Mouse (Mus musculus): ENCODE data around the gene Nckap5.

Gene Nckap5

GRCm38 (mm10) chr1:126364556-126364955, 466.0 kb downstream of the Nckap5 start:
- no peak for DNase-seq (ENCODE audit: low spot score)

GRCm38 (mm10) chr1:126360531-126361220, 469.9 kb downstream of the Nckap5 start:
- DNase-seq (ENCODE audit: low spot score), result no peak

- DNase-seq (ENCODE audit: low spot score), result no peak
Observed at GRCm38 (mm10) chr1:126360111-126360510, 470.5 kb downstream of the Nckap5 start.

GRCm38 (mm10) chr1:126341806-126342205, 488.8 kb downstream of the Nckap5 start:
- DNase-seq (ENCODE audit: low spot score), result no peak

GRCm38 (mm10) chr1:126339250-126339649, 491.3 kb downstream of the Nckap5 start:
- no peak for DNase-seq (ENCODE audit: low spot score)

GRCm38 (mm10) chr1:126334202-126334601, 496.4 kb downstream of the Nckap5 start:
- no peak for DNase-seq (ENCODE audit: low spot score)

- DNase-seq (ENCODE audit: low spot score), result no peak
Observed at GRCm38 (mm10) chr1:126332026-126332425, 498.6 kb downstream of the Nckap5 start.

GRCm38 (mm10) chr1:126320696-126321095, 509.9 kb downstream of the Nckap5 start:
- no peak for DNase-seq (ENCODE audit: low spot score)

- DNase-seq (ENCODE audit: low spot score), result peak; percentile 12
Observed at GRCm38 (mm10) chr1:126317874-126318607, 512.6 kb downstream of the Nckap5 start.

GRCm38 (mm10) chr1:126317345-126317744, 513.3 kb downstream of the Nckap5 start:
- DNase-seq (ENCODE audit: low spot score), result no peak

- DNase-seq (ENCODE audit: low spot score), result peak; percentile 50
Observed at GRCm38 (mm10) chr1:126316866-126317265, 513.7 kb downstream of the Nckap5 start.

GRCm38 (mm10) chr1:126301129-126301528, 529.5 kb downstream of the Nckap5 start:
- DNase-seq (ENCODE audit: low spot score), result no peak

GRCm38 (mm10) chr1:126264931-126265330, 565.7 kb downstream of the Nckap5 start:
- DNase-seq (ENCODE audit: low spot score), result no peak

GRCm38 (mm10) chr1:126254364-126254763, 576.2 kb downstream of the Nckap5 start:
- DNase-seq (ENCODE audit: low spot score), result no peak

GRCm38 (mm10) chr1:126253934-126254333, 576.7 kb downstream of the Nckap5 start:
- no peak for DNase-seq (ENCODE audit: low spot score)

- DNase-seq (ENCODE audit: low spot score), result no peak
Observed at GRCm38 (mm10) chr1:126233196-126233595, 597.4 kb downstream of the Nckap5 start.

GRCm38 (mm10) chr1:126231199-126231598, 599.4 kb downstream of the Nckap5 start:
- no peak for DNase-seq (ENCODE audit: low spot score)

- no peak for DNase-seq (ENCODE audit: low spot score)
Observed at GRCm38 (mm10) chr1:126210212-126210611, 620.4 kb downstream of the Nckap5 start.

- DNase-seq (ENCODE audit: low spot score), result no peak
Observed at GRCm38 (mm10) chr1:126209743-126210142, 620.9 kb downstream of the Nckap5 start.

GRCm38 (mm10) chr1:126209131-126209530, 621.5 kb downstream of the Nckap5 start:
- no peak for DNase-seq (ENCODE audit: low spot score)

- no peak for DNase-seq (ENCODE audit: low spot score)
Observed at GRCm38 (mm10) chr1:126196937-126197336, 633.7 kb downstream of the Nckap5 start.

- DNase-seq (ENCODE audit: low spot score), result no peak
Observed at GRCm38 (mm10) chr1:126190353-126190752, 640.2 kb downstream of the Nckap5 start.

- DNase-seq (ENCODE audit: low spot score), result no peak
Observed at GRCm38 (mm10) chr1:126183751-126184150, 646.8 kb downstream of the Nckap5 start.
